Mouse (Mus musculus) MEL (cell line): ENCODE results near the gene Arhgap21. TPM values are rescaled to one million over a fixed set of nuclear protein-coding genes. Genes with fewer than 3 reads are reported as not detected.

Experiments used
- DNase-seq: peaks from one replicate; pipeline ENCODE4 v3.0.0; 2011; ENCODE audit warnings: low read depth, low spot score
- H3K27ac ChIP-seq: 2 replicates; pipeline ENCODE4 v1.5.1; 2012; ENCODE audit warnings: low read depth, mild to moderate bottlenecking, control low read depth, low read length, moderate library complexity; ENCODE audit not compliant: control insufficient read depth
- H3K27me3 ChIP-seq, 2 experiments: fragments of 150-350 bp in 1 of 2; sonication (generic) in 1 of 2; 2 replicates each; pipeline ENCODE4 v1.6.1; 2012; ENCODE audit warnings: low read length in 2 of 2, mild to moderate bottlenecking in 2 of 2, improper control_type of control experiment in 1 of 2, moderate library complexity in 1 of 2; ENCODE audit not compliant: insufficient read depth in 2 of 2, control insufficient read depth in 1 of 2
- H3K36me3 ChIP-seq, 2 experiments: 2 replicates each; pipeline ENCODE4 v1.6.1; 2012 to 2014; ENCODE audit warnings: low read length in 2 of 2, improper control_type of control experiment in 1 of 2, inconsistent platforms in 1 of 2, mild to moderate bottlenecking in 1 of 2; ENCODE audit not compliant: insufficient read depth in 2 of 2, control insufficient read depth in 1 of 2
- H3K4me1 ChIP-seq, 2 experiments: fragments of 150-350 bp in 1 of 2; sonication (generic) in 1 of 2; 2 replicates each; pipeline ENCODE4 v1.6.1; 2012; ENCODE audit warnings: low read length in 2 of 2, improper control_type of control experiment in 1 of 2, mild to moderate bottlenecking in 1 of 2; ENCODE audit not compliant: insufficient read depth in 2 of 2, control insufficient read depth in 1 of 2
- H3K4me3 ChIP-seq, 2 experiments: fragments of 150-350 bp in 1 of 2; sonication (generic) in 1 of 2; 2 replicates each; pipeline ENCODE4 v1.5.1; 2012; ENCODE audit warnings: low read depth in 2 of 2, low read length in 2 of 2, mild to moderate bottlenecking in 2 of 2, moderate library complexity in 2 of 2, control low read depth in 1 of 2, improper control_type of control experiment in 1 of 2; ENCODE audit not compliant: control insufficient read depth in 1 of 2, insufficient read depth in 1 of 2
- H3K79me2 ChIP-seq: 2 replicates; pipeline ENCODE4 v1.6.1; 2012; ENCODE audit warnings: mild to moderate bottlenecking, low read length, moderate library complexity; ENCODE audit not compliant: control insufficient read depth, poor library complexity, insufficient read depth
- H3K9ac ChIP-seq: 2 replicates; pipeline ENCODE4 v1.6.1; 2012; ENCODE audit warnings: low read depth, mild to moderate bottlenecking, control low read depth, low read length, moderate library complexity; ENCODE audit not compliant: control insufficient read depth, poor library complexity, severe bottlenecking
- H3K9me3 ChIP-seq: fragments of 150-350 bp; sonication (generic); replicated peaks from 2 replicates; pipeline ENCODE4 v1.6.1; 2012; ENCODE audit warnings: mild to moderate bottlenecking, low read length, improper control_type of control experiment, moderate library complexity; ENCODE audit not compliant: insufficient read depth
- CHD1 ChIP-seq: IDR thresholded peaks from 2 replicates; pipeline ENCODE4 v1.6.1; 2012; ENCODE audit warnings: low read depth, mild to moderate bottlenecking, inconsistent platforms, low read length, improper control_type of control experiment
- CHD2 ChIP-seq: IDR thresholded peaks from 2 replicates; pipeline ENCODE4 v1.6.1; 2011; ENCODE audit warnings: low read length, improper control_type of control experiment
- EP300 ChIP-seq, 2 experiments: IDR thresholded peaks; 2 replicates each; pipeline ENCODE4 v1.6.1; 2011; ENCODE audit warnings: improper control_type of control experiment in 2 of 2, low read length in 2 of 2, low read depth in 1 of 2, mild to moderate bottlenecking in 1 of 2
- GABPA ChIP-seq: IDR thresholded peaks from 2 replicates; pipeline ENCODE4 v1.6.1; 2012; ENCODE audit warnings: low read depth, mild to moderate bottlenecking, inconsistent platforms, low read length, improper control_type of control experiment, moderate library complexity
- HCFC1 ChIP-seq: IDR thresholded peaks from 2 replicates; pipeline ENCODE4 v1.6.1; 2012; ENCODE audit warnings: low read depth, mild to moderate bottlenecking, inconsistent platforms, low read length, improper control_type of control experiment, moderate library complexity
- JUND ChIP-seq: IDR thresholded peaks from 2 replicates; pipeline ENCODE4 v1.6.1; 2011; ENCODE audit warnings: low read depth, mild to moderate bottlenecking, improper control_type of control experiment, low read length
- MEF2A ChIP-seq: IDR thresholded peaks from 2 replicates; pipeline ENCODE4 v1.6.1; 2014; ENCODE audit warnings: low read depth, mild to moderate bottlenecking, inconsistent platforms, low read length, improper control_type of control experiment; ENCODE audit not compliant: poor library complexity, insufficient replicate concordance, severe bottlenecking; ENCODE audit errors: extremely low read depth
- NRF1 ChIP-seq: IDR thresholded peaks from 2 replicates; pipeline ENCODE4 v1.6.1; 2014; ENCODE audit warnings: low read depth, mild to moderate bottlenecking, inconsistent platforms, low read length, improper control_type of control experiment, moderate library complexity; ENCODE audit not compliant: poor library complexity, insufficient read depth, severe bottlenecking
- POLR2AphosphoS2 ChIP-seq: IDR thresholded peaks from 2 replicates; pipeline ENCODE4 v1.6.1; 2011; ENCODE audit warnings: low read length, improper control_type of control experiment
- POLR2AphosphoS5 ChIP-seq: IDR thresholded peaks from 2 replicates; pipeline ENCODE4 v1.6.1; 2012; ENCODE audit warnings: low read depth, borderline replicate concordance, mild to moderate bottlenecking, inconsistent platforms, low read length, moderate library complexity, mixed read lengths
- RCOR1 ChIP-seq: IDR thresholded peaks from 2 replicates; pipeline ENCODE4 v1.6.1; 2012; ENCODE audit warnings: low read depth, mild to moderate bottlenecking, inconsistent platforms, low read length, improper control_type of control experiment
- UBTF ChIP-seq: IDR thresholded peaks from 2 replicates; pipeline ENCODE4 v1.6.1; 2012; ENCODE audit warnings: low read depth, mild to moderate bottlenecking, inconsistent platforms, low read length, improper control_type of control experiment, moderate library complexity, borderline replicate concordance; ENCODE audit not compliant: insufficient read depth
- ZC3H11A ChIP-seq: IDR thresholded peaks from 2 replicates; pipeline ENCODE4 v1.6.1; 2012; ENCODE audit warnings: low read depth, mild to moderate bottlenecking, inconsistent platforms, low read length, improper control_type of control experiment
- ZKSCAN1 ChIP-seq: IDR thresholded peaks from 2 replicates; pipeline ENCODE4 v1.6.1; 2012; ENCODE audit warnings: low read depth, mild to moderate bottlenecking, inconsistent platforms, low read length, improper control_type of control experiment, moderate library complexity
- ZMIZ1 ChIP-seq: IDR thresholded peaks from 2 replicates; pipeline ENCODE4 v1.6.1; 2012; ENCODE audit warnings: low read depth, mild to moderate bottlenecking, inconsistent platforms, low read length, improper control_type of control experiment, moderate library complexity
- polyA plus RNA-seq, 2 experiments: library from polyadenylated mRNA; stranded (reverse) in 1 of 2; unstranded in 1 of 2; fragments of >175 nt in 1 of 2; fragments of >200 nt in 1 of 2; gene quantifications; 2 replicates each; pipeline versions ENCODE4 v1.2.1 to v1.2.4; 2012; ENCODE audit warnings: low replicate concordance in 2 of 2, low read depth in 1 of 2; ENCODE audit not compliant: insufficient read length in 2 of 2, insufficient read depth in 1 of 2, missing spikeins in 1 of 2
- total RNA-seq: library from RNA; depleted of rRNA; stranded (reverse); fragments of 300-350 nt; gene quantifications from 2 replicates; pipeline ENCODE4 v1.2.3, GENCODE M21; 2012

Gene Arhgap21
- total and polyA plus RNA-seq, 3 experiments, result 12.4 to 104 (median 30.6) TPM

DNA sequence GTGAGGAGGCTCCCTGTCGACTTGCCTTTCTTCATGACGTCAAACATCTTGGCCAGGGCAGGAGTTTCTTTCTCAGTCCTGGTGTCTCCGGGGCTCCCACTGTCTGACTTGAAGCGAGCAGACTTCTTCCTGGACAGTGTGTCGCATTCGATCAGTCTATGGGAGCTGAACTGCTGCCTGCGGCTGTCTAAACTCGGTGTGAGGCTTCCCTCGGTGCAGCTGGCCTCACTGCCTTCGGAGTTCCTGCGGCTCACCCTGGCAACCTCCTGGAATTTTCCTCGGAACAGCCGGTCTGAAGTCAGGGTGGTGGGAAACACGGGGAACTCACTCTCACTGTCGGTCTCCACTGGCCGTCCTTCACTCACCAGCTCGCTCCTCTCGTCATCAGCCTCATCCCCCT, 119.3 kb downstream of the Arhgap21 start:
- Histone ChIP-seq H3K79me2 (no peaks in the 10 kb centered on the region), H3K4me3 (no peak overlapping the region), H3K9me3 (no peaks in the 10 kb centered on the region), H3K36me3 (peaks cover 0 to 2% of the 10 kb centered on the region in 2 experiments; a peak in 1 of 4 replicates), H3K27ac (no peak overlapping the region)
- no peak for TF ChIP-seq RCOR1
- TF ChIP-seq EP300 (IDR thresholded peaks at IDR 0.05; ENCODE audit: low read depth in 1 of 2, low read length in 2 of 2), result no peak
- no peak for TF ChIP-seq ZMIZ1
- no peak for TF ChIP-seq NRF1
- TF ChIP-seq HCFC1, result no peak
- TF ChIP-seq, all 39 proteins: peak for 0
- no peak overlapping the region for H3K9ac ChIP-seq
- no peaks in the 10 kb centered on the region for H3K27me3 ChIP-seq
- no peak for DNase-seq
- no peaks in the 10 kb centered on the region for H3K4me1 ChIP-seq

DNA sequence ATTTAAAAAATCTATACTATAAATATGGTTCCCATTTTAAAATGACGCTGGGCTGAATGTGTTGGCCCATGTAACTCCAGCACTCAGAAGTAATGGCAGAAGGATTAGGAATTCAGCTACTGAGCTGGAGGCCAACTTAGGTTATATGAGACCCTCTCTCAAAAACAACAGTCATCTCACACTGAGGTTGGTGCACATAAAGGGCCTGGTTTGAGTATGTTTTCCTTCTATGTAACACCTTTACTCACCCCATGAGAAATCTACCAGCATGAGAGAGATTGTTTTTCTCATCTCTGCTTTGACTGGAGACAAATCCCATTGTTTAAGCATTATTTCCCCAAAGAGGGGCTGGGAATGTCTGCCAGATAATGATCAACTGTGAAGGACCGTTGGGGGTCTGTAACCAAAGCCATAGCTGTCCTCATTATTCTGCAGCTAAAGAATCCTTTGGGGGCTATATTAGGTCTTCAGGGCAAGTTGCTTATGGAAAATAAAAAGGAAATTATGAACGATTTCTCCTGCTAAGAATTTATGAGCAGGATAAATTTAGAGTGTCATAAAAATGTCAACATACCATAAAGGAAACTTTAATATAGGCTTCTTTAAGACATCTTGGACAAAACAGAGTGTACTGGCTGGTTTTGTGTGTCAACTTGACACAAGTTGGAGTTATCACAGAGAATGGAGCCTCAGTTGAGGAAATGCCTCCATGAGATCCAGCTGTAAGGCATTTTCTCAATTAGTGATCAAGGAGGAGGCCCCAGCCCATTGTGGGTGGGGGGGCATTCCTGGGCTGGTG, 136.9 kb downstream of the Arhgap21 start:
- no peak overlapping the region for H3K27ac ChIP-seq
- no peak for DNase-seq
- H3K4me1 ChIP-seq, result no peaks in the 10 kb centered on the region
- no peak overlapping the region for H3K4me3 ChIP-seq
- no peaks in the 10 kb centered on the region for H3K9me3 ChIP-seq
- H3K27me3 ChIP-seq, result no peaks in the 10 kb centered on the region
- H3K79me2 ChIP-seq, result no peaks in the 10 kb centered on the region
- no peaks in the 10 kb centered on the region for H3K36me3 ChIP-seq
- TF ChIP-seq POLR2AphosphoS5 (no peak), MEF2A (no peak)
- H3K9ac ChIP-seq, result no peak overlapping the region

DNA sequence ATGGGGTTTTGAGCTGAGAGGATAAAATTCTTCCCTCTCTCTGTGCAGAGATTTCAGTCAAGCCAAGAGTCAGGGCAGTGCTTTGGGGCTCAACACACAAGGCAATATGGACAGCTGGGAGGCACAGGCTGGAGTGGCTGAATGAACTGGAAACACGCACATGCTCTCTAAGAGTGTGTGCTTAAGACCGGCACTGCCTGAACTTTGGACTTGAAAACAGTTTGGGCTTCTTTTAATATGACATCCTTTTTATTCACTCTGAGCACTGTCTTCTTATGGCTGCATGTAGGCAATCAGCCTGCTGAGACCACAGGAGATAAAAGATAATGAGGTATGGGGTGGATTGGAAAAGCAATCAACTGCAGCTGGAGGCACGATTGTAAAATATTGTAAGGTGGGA, 137.8 kb downstream of the Arhgap21 start:
- Histone ChIP-seq H3K79me2 (no peaks in the 10 kb centered on the region), H3K4me3 (no peak overlapping the region), H3K4me1 (no peaks in the 10 kb centered on the region), H3K27me3 (no peaks in the 10 kb centered on the region), H3K27ac (no peak overlapping the region), H3K9me3 (no peaks in the 10 kb centered on the region), H3K9ac (no peak overlapping the region), H3K36me3 (no peaks in the 10 kb centered on the region)
- DNase-seq, result no peak
- no peak for TF ChIP-seq POLR2AphosphoS2
- no peak for TF ChIP-seq GABPA
- TF ChIP-seq CHD1, result no peak
- no peak for TF ChIP-seq ZC3H11A
- TF ChIP-seq ZKSCAN1, result no peak
- no peak for TF ChIP-seq CHD2
- no peak for TF ChIP-seq JUND
- TF ChIP-seq UBTF, result no peak
- TF ChIP-seq MEF2A, result no peak
